ENCODE assay signal across 9 mouse cellular contexts in genomic region chr11:76916539-76917229, GRCm38 (mm10). TPM values are rescaled to one million over a fixed set of nuclear protein-coding genes. Genes with fewer than 3 reads are reported as not detected.
DNase-seq lines count a peak whose midpoint lies in the region; ATAC-seq and TF ChIP-seq lines count a peak whose summit lies in the region.
"Had no signal": no experiment of that assay in that cellular context is flagged by ENCODE, and none has a peak within 500 bp of the region (broad histone marks: within the 10 kb centered on the region; RNA-seq: fewer than 3 reads in every experiment).

No protein-coding gene starts in this region.

- peak overlapping the region; percentile 12; the same call in 1 of the 2 replicates for H3K4me2 ChIP-seq in heart, embryonic 12.5 days
- peak overlapping the region; percentile 73 for H3K4me2 ChIP-seq in CH12.LX (ENCODE audit: insufficient read depth, low read depth, poor library complexity, severe bottlenecking)
- peak overlapping the region; percentile 28 for H3K4me2 ChIP-seq in embryonic facial prominence, embryonic 12.5 days (replicated peaks)
- H3K4me2 ChIP-seq in liver, embryonic 16.5 days (ENCODE audit: low read depth, low read length), result no peak overlapping the region

- H3K79me2 ChIP-seq in CH12.LX (replicated peaks; ENCODE audit: control insufficient read depth, extremely low read depth, insufficient read depth, poor library complexity, severe bottlenecking), result no peaks in the 10 kb centered on the region

- peak; percentile 63; the same call in 1 of the 2 replicates for ATAC-seq in heart, embryonic 12.5 days (ENCODE audit: insufficient number of reproducible peaks, low FRiP score)
- no peak for ATAC-seq in embryonic facial prominence, embryonic 12.5 days (ENCODE audit: insufficient number of reproducible peaks, insufficient read depth, low FRiP score, low TSS enrichment)
- ATAC-seq in liver, embryonic 16.5 days (ENCODE audit: low read depth), result 0 out of 2 replicates have a peak, but pooled peaks have one; percentile 35

- H3K27ac ChIP-seq in heart, embryonic 12.5 days (ENCODE audit: poor library complexity, severe bottlenecking), result no peak overlapping the region
- H3K27ac ChIP-seq in CH12.LX (ENCODE audit: insufficient read depth, low read depth), result no peak overlapping the region
- no peak overlapping the region for H3K27ac ChIP-seq in embryonic facial prominence, embryonic 12.5 days
- no peak overlapping the region for H3K27ac ChIP-seq in liver, embryonic 16.5 days (ENCODE audit: low read length)

- no peak overlapping the region for H3K9ac ChIP-seq in heart, embryonic 12.5 days
- H3K9ac ChIP-seq in CH12.LX (ENCODE audit: insufficient read depth, low read depth), result peak overlapping the region; percentile 39; the same call in 1 of the 2 replicates
- no peak overlapping the region for H3K9ac ChIP-seq in embryonic facial prominence, embryonic 12.5 days
- H3K9ac ChIP-seq in liver, embryonic 16.5 days (ENCODE audit: low read depth, low read length), result no peak overlapping the region

- intact Hi-C loops in heart, postnatal 10 days (cut with DNase I), result no loop called here

- TF ChIP-seq RAD21 in CH12.LX (IDR thresholded peaks at IDR 0.05; ENCODE audit: low read depth, low read length), result no peak

- TF ChIP-seq POLR2A in CH12.LX (IDR thresholded peaks at IDR 0.05; ENCODE audit: low read depth, low read length), result no peak

- in situ Hi-C loops in CH12.LX (cut with MboI; ENCODE audit: low pct_ligation_motif_present, low pct_unique_long_range_greater_than_20kb, low sequenced_read_pairs), result no loop called here

- dilution Hi-C loops in CH12.LX (cut with MboI; ENCODE audit: extremely low pct_ligation_motif_present, extremely low pct_unique_long_range_greater_than_20kb, low sequenced_read_pairs), result no loop called here

- no peak for TF ChIP-seq CTCF in CH12.LX (conservative IDR thresholded peaks at IDR 0.05 in 1 of 2, IDR thresholded peaks at IDR 0.05 in 1 of 2; ENCODE audit: low read depth in 2 of 2, low read length in 2 of 2)

- no peaks in the 10 kb centered on the region for H3K36me3 ChIP-seq in heart, embryonic 12.5 days
- no peaks in the 10 kb centered on the region for H3K36me3 ChIP-seq in CH12.LX (replicated peaks in 1 of 2; ENCODE audit: control insufficient read depth in 1 of 2, insufficient read depth in 1 of 2, low read length in 1 of 2)
- no peaks in the 10 kb centered on the region for H3K36me3 ChIP-seq in embryonic facial prominence, embryonic 12.5 days
- H3K36me3 ChIP-seq in liver, embryonic 16.5 days (ENCODE audit: control insufficient read depth, insufficient read depth), result no peaks in the 10 kb centered on the region

- peaks cover 15% of the 10 kb centered on the region for H3K4me1 ChIP-seq in heart, embryonic 12.5 days (replicated peaks)
- peaks cover 10 to 35% of the 10 kb centered on the region in 2 experiments for H3K4me1 ChIP-seq in CH12.LX (ENCODE audit: control insufficient read depth in 1 of 2, insufficient read depth in 2 of 2)
- peaks cover 24% of the 10 kb centered on the region for H3K4me1 ChIP-seq in embryonic facial prominence, embryonic 12.5 days
- no peaks in the 10 kb centered on the region for H3K4me1 ChIP-seq in liver, embryonic 16.5 days (ENCODE audit: control insufficient read depth, low read depth, low read length)

- WGBS in heart, embryonic 12.5 days, result 32% methylated on average over 13 of the region's 13 CpGs
- WGBS in embryonic facial prominence, embryonic 12.5 days, result 36% methylated on average over 13 of the region's 13 CpGs
- 22% methylated on average over 13 of the region's 13 CpGs for WGBS in liver, embryonic 16.5 days (ENCODE audit: insufficient replicate concordance)

- DNase-seq in heart, postnatal 10 days, result no peak
- DNase-seq in CH12.LX (ENCODE audit: extremely low read depth), result peak; percentile 85
- no peak for DNase-seq in thymus, adult 18-20 months
- no peak for DNase-seq in thymus, postnatal 4 days
- no peak for DNase-seq in c-Kit-positive CD71-positive TER-119-positive erythroid progenitor cells, embryonic 14.5 days (ENCODE audit: low spot score)

- no peak overlapping the region for H3K4me3 ChIP-seq in heart, embryonic 12.5 days
- no peak overlapping the region for H3K4me3 ChIP-seq in CH12.LX (replicated peaks in 1 of 3; ENCODE audit: low read depth in 2 of 3, low read length in 2 of 3, poor library complexity in 1 of 3)
- no peak overlapping the region for H3K4me3 ChIP-seq in embryonic facial prominence, embryonic 12.5 days
- no peak overlapping the region for H3K4me3 ChIP-seq in liver, embryonic 16.5 days (ENCODE audit: low read depth, low read length)

- TF ChIP-seq EP300 in CH12.LX (IDR thresholded peaks at IDR 0.05; ENCODE audit: low read length), result peak; percentile 70; the same call in 1 of the 2 replicates

- no peaks in the 10 kb centered on the region for H3K27me3 ChIP-seq in heart, embryonic 12.5 days (replicated peaks)
- peaks cover 5% of the 10 kb centered on the region for H3K27me3 ChIP-seq in CH12.LX (replicated peaks)
- H3K27me3 ChIP-seq in embryonic facial prominence, embryonic 12.5 days, result no peaks in the 10 kb centered on the region
- H3K27me3 ChIP-seq in liver, embryonic 16.5 days (ENCODE audit: control insufficient read depth, insufficient read depth, low read depth, low read length), result no peaks in the 10 kb centered on the region

- H3K9me3 ChIP-seq in heart, embryonic 12.5 days (replicated peaks), result no peaks in the 10 kb centered on the region
- H3K9me3 ChIP-seq in CH12.LX (replicated peaks; ENCODE audit: low read length), result no peaks in the 10 kb centered on the region
- no peaks in the 10 kb centered on the region for H3K9me3 ChIP-seq in embryonic facial prominence, embryonic 12.5 days
- no peaks in the 10 kb centered on the region for H3K9me3 ChIP-seq in liver, embryonic 16.5 days (replicated peaks; ENCODE audit: control insufficient read depth, low read length)

TF ChIP-seq in CH12.LX, 34 proteins besides CTCF, POLR2A, EP300 and RAD21:
- no peak for TF ChIP-seq CHD1 (IDR thresholded peaks at IDR 0.05; ENCODE audit: low read depth, low read length)
- no peak for TF ChIP-seq NELFE (IDR thresholded peaks at IDR 0.05; ENCODE audit: low read depth, low read length)
- no peak for TF ChIP-seq HCFC1 (IDR thresholded peaks at IDR 0.05; ENCODE audit: low read depth, low read length)
- TF ChIP-seq NRF1 (IDR thresholded peaks at IDR 0.05; ENCODE audit: low read depth, low read length), result no peak
- no peak for TF ChIP-seq UBTF (IDR thresholded peaks at IDR 0.05; ENCODE audit: low read depth, low read length)
- no peak for TF ChIP-seq TBP (conservative IDR thresholded peaks at IDR 0.05; ENCODE audit: low read depth, low read length)
- peak; percentile 86 for TF ChIP-seq ZNF384 (IDR thresholded peaks at IDR 0.05; ENCODE audit: low read depth, low read length)
- TF ChIP-seq JUN (IDR thresholded peaks at IDR 0.05; ENCODE audit: insufficient read depth, low read depth, low read length), result peak; percentile 51; the same call in 1 of the 2 replicates
- TF ChIP-seq ZC3H11A (IDR thresholded peaks at IDR 0.05; ENCODE audit: low read depth, low read length), result no peak
- TF ChIP-seq ZMIZ1 (IDR thresholded peaks at IDR 0.05; ENCODE audit: low read depth, low read length), result no peak
- no peak for TF ChIP-seq PAX5 (IDR thresholded peaks at IDR 0.05; ENCODE audit: low read length)
- TF ChIP-seq MAFK (IDR thresholded peaks at IDR 0.05; ENCODE audit: insufficient replicate concordance, low read length), result peak; percentile 98
- TF ChIP-seq ETS1 (conservative IDR thresholded peaks at IDR 0.05; ENCODE audit: low read depth, low read length), result peak; percentile 52; the same call in 1 of the 2 replicates
- 0 out of 2 replicates have a peak, but pooled peaks have one; percentile 17 for TF ChIP-seq IRF4 (IDR thresholded peaks at IDR 0.05; ENCODE audit: low read depth, low read length)
- TF ChIP-seq BHLHE40 (IDR thresholded peaks at IDR 0.05; ENCODE audit: low read depth, low read length), result peak; percentile 76
- TF ChIP-seq ZKSCAN1 (IDR thresholded peaks at IDR 0.05; ENCODE audit: borderline replicate concordance, low read depth, low read length), result no peak

RNA-seq across cellular contexts. Expression of gene Blmh, which starts 7.9 kb away (rescaled TPM):
- polyA plus RNA-seq in heart, embryonic 12.5 days (2016; fragmentation: Nextera tagmentation; extraction: Ambion mirVana), result 112 and 115 TPM in 2 replicates
- 10 to 100 TPM; 54.8 to 64.8 TPM for total RNA-seq in heart, postnatal 10 days (2021)
- total RNA-seq in CH12.LX (2012; rRNA removed) (167 and 184 TPM in 2 replicates), CH12.LX (2014; rRNA removed) (212 and 233 TPM in 2 replicates)
- polyA plus RNA-seq in CH12.LX (2012; ENCODE audit: insufficient read length, low read depth), result 261 and 316 TPM in 2 replicates
- 186 and 195 TPM in 2 replicates for polyA plus RNA-seq in embryonic facial prominence, embryonic 12.5 days (2016; fragmentation: Nextera tagmentation; extraction: Ambion mirVana)
- 37.5 and 41.1 TPM in 2 replicates for polyA plus RNA-seq in liver, embryonic 16.5 days (2015; fragmentation: Nextera tagmentation; extraction: Ambion mirVana)

RNA-seq across cellular contexts. Expression of gene Tmigd1, which starts 14.7 kb away (rescaled TPM):
- polyA plus RNA-seq in heart, embryonic 12.5 days (2016; fragmentation: Nextera tagmentation; extraction: Ambion mirVana), result 0.30 TPM in 1 of 2 replicates, not detected in the other
- under 1 TPM; 0.24 to 0.55 TPM for total RNA-seq in heart, postnatal 10 days (2021)
- total RNA-seq in CH12.LX (2012; rRNA removed) (not detected in 2 replicates), CH12.LX (2014; rRNA removed) (not detected in 2 replicates)
- not detected in 2 replicates for polyA plus RNA-seq in CH12.LX (2012; ENCODE audit: insufficient read length, low read depth)
- polyA plus RNA-seq in embryonic facial prominence, embryonic 12.5 days (2016; fragmentation: Nextera tagmentation; extraction: Ambion mirVana), result not detected in 2 replicates
- 0.06 TPM in 1 of 2 replicates, not detected in the other for polyA plus RNA-seq in liver, embryonic 16.5 days (2015; fragmentation: Nextera tagmentation; extraction: Ambion mirVana)
- polyA plus RNA-seq: spleen, adult 2 months had no signal
